Mouse (Mus musculus) embryonic fibroblast, embryonic 13.5 days (primary cell): ENCODE measurements around the gene Auts2.

ENCODE experiments used
- CTCF ChIP-seq: IDR thresholded peaks from 2 replicates; pipeline ENCODE4 v1.5.1; 2011; ENCODE audit warnings: mild to moderate bottlenecking, control low read depth, low read length, moderate library complexity, borderline replicate concordance; ENCODE audit not compliant: insufficient read depth
- POLR2A ChIP-seq: IDR thresholded peaks from 2 replicates; pipeline ENCODE4 v1.6.1; 2011; ENCODE audit warnings: low read depth, mild to moderate bottlenecking, control low read depth, low read length, moderate library complexity

DNA sequence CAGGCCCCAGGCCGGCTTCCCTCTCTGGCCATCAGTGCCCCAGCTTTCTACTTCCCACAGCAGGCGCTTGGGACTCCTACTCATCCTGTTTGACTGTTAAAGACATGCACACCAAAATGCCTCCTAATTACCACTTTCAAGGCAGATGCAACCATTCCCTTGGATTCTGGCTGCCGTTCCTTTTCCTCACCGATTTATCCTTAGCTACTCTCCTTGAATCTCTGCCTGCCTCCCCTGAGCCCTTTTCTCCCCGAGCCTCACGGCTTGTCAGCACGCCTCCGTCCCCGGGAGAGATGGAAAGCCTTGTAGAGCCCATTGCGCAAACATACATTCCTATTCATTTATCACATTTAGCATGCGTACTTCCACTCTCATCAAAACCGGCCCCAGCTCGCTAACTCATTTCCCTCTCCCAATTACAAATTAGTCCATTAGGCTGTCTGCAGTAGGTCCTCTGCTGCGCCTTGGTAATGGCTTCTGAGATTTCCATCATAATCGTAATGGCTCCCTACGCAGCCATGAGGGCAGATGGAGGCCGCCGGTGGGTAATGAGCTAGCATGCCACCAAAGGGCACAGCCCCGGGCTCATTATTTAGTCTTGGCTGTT is 825.7 kb downstream of the Auts2 start:
- TF ChIP-seq CTCF = no peak
- TF ChIP-seq POLR2A = no peak
